Mouse (Mus musculus) forebrain, embryonic 10.5 days (tissue): ENCODE measurements at regions not wholly inside any gene's neighbourhood (a gene's known extent, or its start where the extent isn't known, plus 50 kb on each side); places are given as distances from the start of the nearest gene placed in this dataset.

ENCODE experiments used
- DNase-seq: peaks from one replicate; pipeline ENCODE4 v3.0.0-alpha.2; 2017; ENCODE audit warnings: low spot score; ENCODE audit errors: extremely low spot score
- H3K27ac ChIP-seq: fragments of 300-500 bp; sonication (generic); 2 replicates; pipeline ENCODE4 v1.5.1; 2016; ENCODE audit warnings: mild to moderate bottlenecking
- H3K27me3 ChIP-seq: fragments of 300-500 bp; sonication (generic); 2 replicates; pipeline ENCODE4 v1.6.1; 2016; ENCODE audit warnings: mild to moderate bottlenecking; ENCODE audit not compliant: poor library complexity, severe bottlenecking
- H3K36me3 ChIP-seq: fragments of 300-500 bp; sonication (generic); replicated peaks from 2 replicates; pipeline ENCODE4 v1.6.1; 2016; ENCODE audit warnings: mild to moderate bottlenecking, moderate library complexity
- H3K4me1 ChIP-seq: fragments of 300-500 bp; sonication (generic); 2 replicates; pipeline ENCODE4 v1.6.1; 2016
- H3K4me3 ChIP-seq: fragments of 300-500 bp; sonication (generic); 2 replicates; pipeline ENCODE4 v1.5.1; 2016; ENCODE audit warnings: mild to moderate bottlenecking, moderate library complexity
- H3K9me3 ChIP-seq: fragments of 300-500 bp; sonication (generic); 2 replicates; pipeline ENCODE4 v1.6.1; 2016; ENCODE audit warnings: mild to moderate bottlenecking, moderate library complexity
- WGBS: fragments of 180-500 bp; shearing (Covaris S2); methylation state at CpG from one replicate; pipeline ENCODE4 v1.1.7; 2016; 5-methylcytosine and 5-hydroxymethylcytosine counted together

GRCm38 (mm10) chr4:29282169-29282568 is 469.2 kb downstream of the Epha7 start:
- peak overlapping the region; percentile 40; the same call in 1 of the 2 replicates for H3K27ac ChIP-seq
- peaks cover 5% of the 10 kb centered on the region; the same call in 1 of the 2 replicates for H3K9me3 ChIP-seq
- H3K4me3 ChIP-seq: no peak overlapping the region
- H3K4me1 ChIP-seq: peaks cover 12% of the 10 kb centered on the region
- no peaks in the 10 kb centered on the region for H3K36me3 ChIP-seq
- no peak for DNase-seq
- WGBS: 32% methylated on average over 5 of the region's 5 CpGs
- no peaks in the 10 kb centered on the region for H3K27me3 ChIP-seq

DNA sequence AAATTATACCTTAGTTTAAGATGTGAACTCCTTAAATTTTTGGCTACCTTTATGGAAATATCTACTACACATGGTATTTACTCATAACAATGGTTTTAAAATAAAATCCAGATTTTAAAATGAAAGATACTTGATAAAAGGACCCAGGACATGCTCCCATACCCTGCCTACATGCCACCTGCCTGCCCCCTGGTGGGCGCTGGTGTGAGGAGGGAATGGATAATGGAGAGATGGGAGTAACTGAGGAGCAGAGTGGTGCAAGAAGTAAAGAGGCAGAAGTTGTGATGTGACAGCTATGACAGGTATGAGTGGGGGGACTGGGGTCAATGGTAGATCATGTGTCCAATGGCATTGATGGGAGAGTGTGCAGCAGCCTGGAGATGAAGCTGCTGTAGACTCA is 488.4 kb downstream of the Epha7 start:
- no peaks in the 10 kb centered on the region for H3K36me3 ChIP-seq
- H3K4me1 ChIP-seq: no peaks in the 10 kb centered on the region
- no peaks in the 10 kb centered on the region for H3K27me3 ChIP-seq
- no peaks in the 10 kb centered on the region for H3K9me3 ChIP-seq
- WGBS: 31% methylated on average over 1 of the region's 1 CpGs
- no peak overlapping the region for H3K27ac ChIP-seq
- no peak for DNase-seq
- H3K4me3 ChIP-seq: no peak overlapping the region

DNA sequence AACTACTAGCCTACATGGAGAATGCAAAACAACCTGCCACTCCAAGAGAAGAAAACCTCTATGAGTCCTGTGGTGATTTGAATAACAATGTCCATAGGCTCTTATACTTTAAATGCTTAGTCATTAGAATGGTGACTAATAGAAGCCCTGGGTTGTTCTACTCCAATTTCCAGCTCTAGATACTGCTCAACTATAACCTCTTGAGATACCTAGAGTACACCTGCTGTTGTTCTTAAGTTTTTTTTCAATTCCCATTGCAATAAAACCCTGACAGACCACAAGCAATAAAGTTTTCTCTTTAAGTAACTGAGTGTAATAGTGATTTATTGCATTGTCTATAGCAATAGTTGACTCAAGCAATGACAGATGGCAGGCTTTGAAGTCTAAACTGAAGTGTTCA is 491.0 kb downstream of the Epha7 start:
- H3K4me1 ChIP-seq: no peaks in the 10 kb centered on the region
- no peak overlapping the region for H3K27ac ChIP-seq
- H3K36me3 ChIP-seq: no peaks in the 10 kb centered on the region
- H3K27me3 ChIP-seq: no peaks in the 10 kb centered on the region
- no peaks in the 10 kb centered on the region for H3K9me3 ChIP-seq
- H3K4me3 ChIP-seq: no peak overlapping the region
- DNase-seq: no peak

GRCm38 (mm10) chr4:29307245-29307644 is 494.3 kb downstream of the Epha7 start:
- no peaks in the 10 kb centered on the region for H3K27me3 ChIP-seq
- no peak overlapping the region for H3K27ac ChIP-seq
- DNase-seq: no peak
- no peak overlapping the region for H3K4me3 ChIP-seq
- WGBS: 91% methylated on average over 1 of the region's 1 CpGs
- no peaks in the 10 kb centered on the region for H3K4me1 ChIP-seq
- no peaks in the 10 kb centered on the region for H3K36me3 ChIP-seq
- no peaks in the 10 kb centered on the region for H3K9me3 ChIP-seq

GRCm38 (mm10) chr4:29323921-29324320 is 511.0 kb downstream of the Epha7 start:
- WGBS: 89% methylated on average over 6 of the region's 6 CpGs
- H3K4me1 ChIP-seq: no peaks in the 10 kb centered on the region
- no peak overlapping the region for H3K4me3 ChIP-seq
- no peaks in the 10 kb centered on the region for H3K36me3 ChIP-seq
- H3K9me3 ChIP-seq: no peaks in the 10 kb centered on the region
- no peak for DNase-seq
- no peaks in the 10 kb centered on the region for H3K27me3 ChIP-seq
- H3K27ac ChIP-seq: no peak overlapping the region

- H3K4me3 ChIP-seq: no peak overlapping the region
- no peaks in the 10 kb centered on the region for H3K36me3 ChIP-seq
- H3K9me3 ChIP-seq: no peaks in the 10 kb centered on the region
- no peak for DNase-seq
- no peaks in the 10 kb centered on the region for H3K4me1 ChIP-seq
- WGBS: 84% methylated on average over 2 of the region's 2 CpGs
- no peak overlapping the region for H3K27ac ChIP-seq
- H3K27me3 ChIP-seq: no peaks in the 10 kb centered on the region
Observed at GRCm38 (mm10) chr4:29329145-29329544, 516.2 kb downstream of the Epha7 start.

GRCm38 (mm10) chr4:29331747-29332146 is 518.8 kb downstream of the Epha7 start:
- H3K4me1 ChIP-seq: no peaks in the 10 kb centered on the region
- no peak overlapping the region for H3K4me3 ChIP-seq
- H3K27me3 ChIP-seq: no peaks in the 10 kb centered on the region
- H3K36me3 ChIP-seq: no peaks in the 10 kb centered on the region
- DNase-seq: no peak
- WGBS: 78% methylated on average over 2 of the region's 2 CpGs
- H3K9me3 ChIP-seq: no peaks in the 10 kb centered on the region
- no peak overlapping the region for H3K27ac ChIP-seq

GRCm38 (mm10) chr4:29337245-29337644 is 524.3 kb downstream of the Epha7 start:
- Histone ChIP-seq H3K9me3 (no peaks in the 10 kb centered on the region), H3K27me3 (no peaks in the 10 kb centered on the region), H3K36me3 (no peaks in the 10 kb centered on the region), H3K4me1 (no peaks in the 10 kb centered on the region), H3K4me3 (no peak overlapping the region), H3K27ac (no peak overlapping the region)
- DNase-seq: no peak
- 90% methylated on average over 10 of the region's 10 CpGs for WGBS

DNA sequence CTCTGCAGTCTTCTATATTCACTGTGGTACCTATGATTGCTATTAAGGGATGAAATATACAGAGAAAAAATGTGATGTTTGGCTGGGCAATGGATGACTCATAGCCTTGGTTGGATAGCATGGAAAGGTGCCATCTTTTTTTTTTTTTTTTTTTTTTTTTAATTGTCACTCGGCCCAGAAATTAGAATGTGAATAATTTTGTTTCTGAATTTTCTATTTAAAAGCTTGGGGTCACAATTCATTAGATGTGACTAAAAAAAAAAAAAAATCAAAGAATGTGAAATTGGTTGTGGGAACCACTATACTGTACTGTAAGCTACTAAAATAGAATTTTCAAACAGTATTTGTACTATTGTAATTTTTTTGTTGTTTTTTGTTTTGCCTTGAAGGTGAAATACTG is 549.3 kb downstream of the Epha7 start:
- H3K9me3 ChIP-seq: peaks cover 4% of the 10 kb centered on the region; the same call in 1 of the 2 replicates
- no peak overlapping the region for H3K4me3 ChIP-seq
- no peaks in the 10 kb centered on the region for H3K27me3 ChIP-seq
- no peak overlapping the region for H3K27ac ChIP-seq
- no peaks in the 10 kb centered on the region for H3K4me1 ChIP-seq
- no peak for DNase-seq
- WGBS: 80% methylated on average over 1 of the region's 1 CpGs
- H3K36me3 ChIP-seq: no peaks in the 10 kb centered on the region

DNA sequence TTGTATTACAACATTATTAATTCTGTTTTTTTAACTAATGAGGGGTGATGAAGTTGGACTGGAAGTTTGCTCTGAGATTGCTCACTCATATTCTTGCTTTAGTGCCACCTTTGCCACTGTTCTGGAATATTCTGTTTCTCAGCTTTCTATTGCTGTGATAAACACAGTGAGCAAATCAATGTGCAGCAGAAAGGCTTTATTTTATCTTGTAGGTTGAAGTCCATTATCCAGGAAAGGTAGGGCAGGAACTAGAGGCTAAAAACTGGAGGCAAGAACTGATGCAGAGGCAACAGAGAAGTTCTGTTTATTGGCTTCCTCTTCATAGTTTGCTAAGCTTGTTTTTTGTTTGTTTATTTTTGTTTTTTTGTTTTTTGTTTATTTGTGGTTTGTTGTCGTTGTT is 576.4 kb downstream of the Epha7 start:
- DNase-seq: no peak
- WGBS: 87% methylated on average over 1 of the region's 1 CpGs
- Histone ChIP-seq H3K27me3 (no peaks in the 10 kb centered on the region), H3K27ac (no peak overlapping the region), H3K9me3 (no peaks in the 10 kb centered on the region), H3K4me1 (no peaks in the 10 kb centered on the region), H3K36me3 (no peaks in the 10 kb centered on the region), H3K4me3 (no peak overlapping the region)

DNA sequence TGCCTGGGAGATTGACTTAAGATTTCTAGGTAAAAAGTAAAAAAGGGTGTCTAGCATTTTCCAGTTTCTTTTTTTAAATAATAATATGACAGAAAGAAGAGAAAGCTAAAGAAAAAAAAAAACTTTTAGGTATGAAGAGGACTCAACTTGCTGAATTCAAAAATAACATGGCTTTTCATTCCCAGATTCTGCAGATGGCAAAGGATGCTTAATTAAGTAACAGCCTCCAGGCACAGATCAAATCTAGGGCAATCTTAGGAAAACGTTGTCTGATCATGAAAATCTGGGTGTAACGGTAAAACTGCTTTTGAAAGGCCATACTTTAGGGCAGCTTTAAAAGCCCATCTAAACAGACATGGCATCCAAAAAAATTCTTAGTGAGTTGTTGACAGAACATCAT is 577.4 kb downstream of the Epha7 start:
- WGBS: 64% methylated on average over 2 of the region's 2 CpGs
- Histone ChIP-seq H3K4me1 (no peaks in the 10 kb centered on the region), H3K9me3 (no peaks in the 10 kb centered on the region), H3K4me3 (no peak overlapping the region), H3K36me3 (no peaks in the 10 kb centered on the region), H3K27ac (no peak overlapping the region), H3K27me3 (no peaks in the 10 kb centered on the region)
- DNase-seq: no peak

- DNase-seq: no peak
- no peak overlapping the region for H3K4me3 ChIP-seq
- 0 out of 2 replicates have a peak, but pooled peaks cover 3% of the 10 kb centered on the region for H3K9me3 ChIP-seq
- no peaks in the 10 kb centered on the region for H3K36me3 ChIP-seq
- no peak overlapping the region for H3K27ac ChIP-seq
- no peaks in the 10 kb centered on the region for H3K27me3 ChIP-seq
- 94% methylated on average over 3 of the region's 3 CpGs for WGBS
- H3K4me1 ChIP-seq: no peaks in the 10 kb centered on the region
Observed at GRCm38 (mm10) chr4:29402143-29402542, 589.2 kb downstream of the Epha7 start.

GRCm38 (mm10) chr4:29414616-29415015 is 601.7 kb downstream of the Epha7 start:
- 94% methylated on average over 8 of the region's 8 CpGs for WGBS
- no peaks in the 10 kb centered on the region for H3K9me3 ChIP-seq
- no peaks in the 10 kb centered on the region for H3K36me3 ChIP-seq
- no peak overlapping the region for H3K27ac ChIP-seq
- DNase-seq: no peak
- H3K4me3 ChIP-seq: no peak overlapping the region
- no peaks in the 10 kb centered on the region for H3K27me3 ChIP-seq
- H3K4me1 ChIP-seq: peaks cover 10% of the 10 kb centered on the region

GRCm38 (mm10) chr4:29420198-29420792 is 607.4 kb downstream of the Epha7 start:
- Histone ChIP-seq H3K27me3 (no peaks in the 10 kb centered on the region), H3K36me3 (no peaks in the 10 kb centered on the region), H3K27ac (no peak overlapping the region), H3K9me3 (no peaks in the 10 kb centered on the region), H3K4me3 (no peak overlapping the region), H3K4me1 (0 out of 2 replicates have a peak, but pooled peaks cover 3% of the 10 kb centered on the region)
- no peak for DNase-seq
- 92% methylated on average over 2 of the region's 2 CpGs for WGBS
